Mouse (Mus musculus) frontal cortex, postnatal 14 days (tissue): ENCODE data around the gene Mga.

ENCODE experiments used
- DNase-seq, 2 experiments: peaks; one replicate each; pipeline ENCODE4 v3.0.0; 2022; ENCODE audit warnings: low spot score in 2 of 2

Mga gene

GRCm38 (mm10) chr2:119987441-119987840, 90.4 kb downstream of the Mga start:
- DNase-seq = no peak

GRCm38 (mm10) chr2:119988952-119989351, 91.9 kb downstream of the Mga start:
- no peak for DNase-seq

- DNase-seq = no peak
Observed at GRCm38 (mm10) chr2:119990881-119991280, 93.9 kb downstream of the Mga start.

GRCm38 (mm10) chr2:119992349-119992748, 95.3 kb downstream of the Mga start:
- DNase-seq = no peak

GRCm38 (mm10) chr2:119993515-119993914, 96.5 kb downstream of the Mga start:
- no peak for DNase-seq

GRCm38 (mm10) chr2:119994839-119995238, 97.8 kb downstream of the Mga start:
- DNase-seq = no peak

- no peak for DNase-seq
Observed at GRCm38 (mm10) chr2:119995391-119996281, 98.6 kb downstream of the Mga start.

- DNase-seq = no peak
Observed at GRCm38 (mm10) chr2:119997354-119997753, 100.3 kb downstream of the Mga start.

- DNase-seq = no peak
Observed at GRCm38 (mm10) chr2:119999731-120000130, 102.7 kb downstream of the Mga start.

- no peak for DNase-seq
Observed at GRCm38 (mm10) chr2:120000882-120001584, 104.0 kb downstream of the Mga start.

- DNase-seq = no peak
Observed at GRCm38 (mm10) chr2:120001956-120002355, 104.9 kb downstream of the Mga start.

- DNase-seq = no peak
Observed at GRCm38 (mm10) chr2:120003970-120004369, 106.9 kb downstream of the Mga start.

GRCm38 (mm10) chr2:120006696-120007095, 109.7 kb downstream of the Mga start:
- no peak for DNase-seq

GRCm38 (mm10) chr2:120007680-120008210, 110.7 kb downstream of the Mga start:
- DNase-seq = no peak

- no peak for DNase-seq
Observed at GRCm38 (mm10) chr2:120008672-120009071, 111.6 kb downstream of the Mga start.

- DNase-seq = peak in 1 of 2 experiments; percentile 62
Observed at GRCm38 (mm10) chr2:120011462-120012200, 114.6 kb downstream of the Mga start.

GRCm38 (mm10) chr2:120012924-120013323, 115.9 kb downstream of the Mga start:
- no peak for DNase-seq

GRCm38 (mm10) chr2:120013831-120014486, 116.9 kb downstream of the Mga start:
- no peak for DNase-seq

GRCm38 (mm10) chr2:120015882-120016281, 118.9 kb downstream of the Mga start:
- DNase-seq = no peak

- no peak for DNase-seq
Observed at GRCm38 (mm10) chr2:120017599-120017998, 120.6 kb downstream of the Mga start.
